Mouse (Mus musculus): ENCODE results near the gene Cxcl3. TPM values are rescaled to one million over a fixed set of nuclear protein-coding genes. Genes with fewer than 3 reads are reported as not detected.

The Cxcl3 gene
- polyA plus RNA-seq, 1 experiment from 2014 or later, result 0.25 TPM

DNA sequence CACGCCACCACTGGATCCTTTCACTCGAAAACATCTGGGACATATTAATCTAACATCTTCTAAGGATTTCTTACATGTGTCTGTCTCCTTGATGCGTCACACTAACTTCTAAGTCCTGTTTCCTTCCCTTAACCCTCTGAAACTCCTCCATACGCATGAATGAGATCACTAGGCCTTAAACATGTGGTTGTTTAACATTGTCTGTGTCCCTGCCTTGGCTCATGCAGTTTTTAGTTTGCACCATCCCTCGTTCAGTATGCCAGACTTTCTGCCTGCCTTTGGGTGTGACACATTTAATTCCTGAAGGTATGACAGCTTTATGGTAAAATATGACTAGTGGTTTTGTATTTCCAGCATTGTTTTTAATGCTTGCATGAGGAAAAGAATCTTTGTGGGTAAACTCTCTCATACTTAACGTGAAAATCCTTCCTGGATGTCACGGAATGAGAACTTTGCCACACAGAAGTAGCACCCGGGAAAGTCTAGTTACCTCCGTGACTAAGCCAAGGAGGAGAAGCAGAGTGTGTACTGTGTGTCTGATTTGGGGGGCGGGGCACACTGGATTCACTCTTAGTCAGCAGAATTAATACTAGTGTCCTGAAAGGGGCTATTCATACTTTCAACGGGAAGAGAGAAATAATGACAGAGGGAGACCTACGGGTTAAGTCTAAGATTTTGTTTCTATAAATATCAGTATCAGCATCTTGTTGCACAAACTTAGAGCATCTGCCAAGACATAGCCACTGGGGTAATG is 21.8 kb upstream of the Cxcl3 start:
- Histone ChIP-seq H3K27ac (ENCODE audit: low read depth, low read length) (no peak overlapping the region), H3K9ac (ENCODE audit: low read depth, low read length) (no peak overlapping the region)
- 83% methylated on average over 12 of the region's 12 CpGs for WGBS

DNA sequence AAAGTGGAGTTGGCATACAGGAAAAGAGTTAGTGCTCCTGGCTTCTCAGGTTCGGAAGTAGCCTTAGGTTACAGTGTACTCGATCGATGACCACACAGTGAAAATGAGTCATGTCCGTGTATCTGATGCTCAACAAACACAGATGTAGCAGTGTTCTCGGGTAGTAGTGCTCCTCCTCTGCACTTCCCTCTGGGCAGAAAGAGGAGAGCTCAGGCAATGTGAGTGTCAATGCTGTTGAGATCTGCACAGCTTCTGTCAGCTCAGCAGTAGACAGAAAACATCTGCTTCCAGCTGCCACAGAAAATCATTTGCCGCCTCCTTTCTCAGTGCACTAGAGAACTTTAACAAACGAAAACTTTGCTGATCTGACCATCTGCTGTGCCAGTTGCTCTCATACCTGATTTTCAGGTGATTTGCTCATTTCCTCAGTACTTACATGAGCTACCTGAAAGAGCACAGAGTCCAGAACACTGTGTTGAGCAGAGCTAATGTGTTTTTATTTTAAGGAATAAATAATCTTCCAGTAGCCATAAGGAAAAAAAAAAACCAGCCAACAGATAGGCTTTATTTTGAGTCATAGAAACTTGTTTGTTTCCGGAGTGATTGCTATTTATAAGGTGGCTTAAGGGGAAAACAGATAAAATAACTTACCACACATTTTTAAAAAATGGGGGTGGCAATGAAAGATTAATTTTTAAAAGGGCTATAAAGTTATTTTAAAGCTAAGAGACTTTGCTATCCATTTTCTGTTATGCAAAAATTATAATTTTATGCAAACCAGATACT is 19.9 kb upstream of the Cxcl3 start:
- Histone ChIP-seq H3K9ac (ENCODE audit: low read depth, low read length) (no peak overlapping the region), H3K4me2 (no peak overlapping the region), H3K36me3 (ENCODE audit: control insufficient read depth, insufficient read depth, low read length) (no peaks in the 10 kb centered on the region), H3K27ac (ENCODE audit: low read depth, low read length) (no peak overlapping the region), H3K4me3 (ENCODE audit: low read depth, low read length) (no peak overlapping the region), H3K27me3 (replicated peaks; ENCODE audit: control insufficient read depth, insufficient read depth, low read length) (peaks cover 2% of the 10 kb centered on the region; the same call in 1 of the 2 replicates), H3K9me3 (ENCODE audit: control insufficient read depth, low read length) (no peaks in the 10 kb centered on the region), H3K4me1 (replicated peaks; ENCODE audit: control insufficient read depth, insufficient read depth, low read length) (no peaks in the 10 kb centered on the region)
- 57% methylated on average over 8 of the region's 8 CpGs for WGBS
- no peak for ATAC-seq (replicated peaks; ENCODE audit: low FRiP score)
- no peak for DNase-seq (ENCODE audit: low spot score)

More for the DNA sequence above, 21.8 kb upstream of the Cxcl3 start:
- Histone ChIP-seq H3K4me1 (replicated peaks; ENCODE audit: control insufficient read depth, insufficient read depth, low read length) (0 out of 2 replicates have a peak, but pooled peaks cover 2% of the 10 kb centered on the region), H3K4me2 (no peak overlapping the region), H3K9me3 (ENCODE audit: control insufficient read depth, low read length) (no peaks in the 10 kb centered on the region), H3K36me3 (ENCODE audit: control insufficient read depth, insufficient read depth, low read length) (no peaks in the 10 kb centered on the region), H3K4me3 (ENCODE audit: low read depth, low read length) (no peak overlapping the region), H3K27me3 (replicated peaks; ENCODE audit: control insufficient read depth, insufficient read depth, low read length) (peaks cover 12% of the 10 kb centered on the region)
- DNase-seq (ENCODE audit: low spot score) (no peak), ATAC-seq (replicated peaks; ENCODE audit: low FRiP score) (no peak)

DNA sequence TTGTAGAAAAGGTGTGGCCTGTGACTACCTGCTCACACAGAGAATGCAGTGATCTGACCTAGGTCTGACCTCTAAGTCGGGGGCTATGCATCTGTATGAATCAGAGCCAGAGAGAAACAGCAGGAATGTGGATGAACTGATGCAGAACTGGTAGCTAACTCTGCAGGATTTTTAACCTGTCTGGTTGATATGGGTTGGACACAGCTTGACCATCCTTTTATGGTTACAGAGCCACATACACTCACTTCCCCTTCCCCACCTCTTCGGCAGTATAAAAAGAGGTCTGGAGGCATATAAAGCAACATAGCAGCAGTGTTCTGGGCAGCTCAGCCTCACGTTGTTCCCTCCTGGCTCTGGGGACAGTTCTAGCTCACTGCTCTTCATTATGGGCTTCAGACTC is 17.7 kb upstream of the Cxcl3 start, which contains the start of gene Ppbp:
TSS of gene Ppbp (plus strand) at position 301 of the 400 bp plus-strand sequence.
- H3K4me1 ChIP-seq (replicated peaks; ENCODE audit: control insufficient read depth, insufficient read depth, low read length), result no peaks in the 10 kb centered on the region
- no peak within 1 kb of the TSS for H3K27ac ChIP-seq (ENCODE audit: low read depth, low read length)
- no peak for DNase-seq (ENCODE audit: low spot score)
- H3K36me3 ChIP-seq (ENCODE audit: control insufficient read depth, insufficient read depth, low read length), result no peaks in the 10 kb centered on the region
- no peak within 1 kb of the TSS for H3K4me2 ChIP-seq
- no peak within 1 kb of the TSS for H3K9ac ChIP-seq (ENCODE audit: low read depth, low read length)
- no peak for ATAC-seq (replicated peaks; ENCODE audit: low FRiP score)
- 0 out of 2 replicates have a peak, but pooled peaks cover 2% of the 10 kb centered on the region for H3K27me3 ChIP-seq (replicated peaks; ENCODE audit: control insufficient read depth, insufficient read depth, low read length)
- WGBS, result 43% methylated on average over 3 of the region's 3 CpGs
- no peak within 1 kb of the TSS for H3K4me3 ChIP-seq (ENCODE audit: low read depth, low read length)
- no peaks in the 10 kb centered on the region for H3K9me3 ChIP-seq (ENCODE audit: control insufficient read depth, low read length)

DNA sequence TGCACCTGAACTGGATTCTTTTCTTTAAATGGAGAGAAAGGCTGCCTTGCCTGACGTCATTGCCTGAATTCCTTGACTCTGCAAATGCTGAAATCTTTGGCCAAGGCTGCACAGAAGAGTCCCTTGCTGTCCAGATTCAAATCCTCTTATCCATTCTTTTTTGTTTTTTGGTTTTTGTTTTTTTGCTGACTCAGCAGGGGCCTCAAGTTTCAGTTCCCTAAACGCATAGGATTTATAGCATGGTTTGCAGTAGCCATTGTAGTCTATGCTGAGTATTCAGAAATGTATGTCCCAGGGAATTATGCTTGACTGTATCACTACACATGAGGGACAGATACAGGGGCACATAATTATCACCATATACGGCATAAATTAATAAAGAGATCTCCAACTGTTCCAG is 14.5 kb upstream of the Cxcl3 start:
- Histone ChIP-seq H3K27ac (ENCODE audit: low read depth, low read length) (no peak overlapping the region; the same call in 1 of the 2 replicates), H3K9me3 (ENCODE audit: control insufficient read depth, low read length) (no peaks in the 10 kb centered on the region), H3K4me2 (no peak overlapping the region; the same call in 1 of the 2 replicates), H3K9ac (ENCODE audit: low read depth, low read length) (no peak overlapping the region), H3K4me1 (replicated peaks; ENCODE audit: control insufficient read depth, insufficient read depth, low read length) (peaks cover 8% of the 10 kb centered on the region), H3K4me3 (ENCODE audit: low read depth, low read length) (no peak overlapping the region), H3K36me3 (ENCODE audit: control insufficient read depth, insufficient read depth, low read length) (no peaks in the 10 kb centered on the region), H3K27me3 (replicated peaks; ENCODE audit: control insufficient read depth, insufficient read depth, low read length) (0 out of 2 replicates have a peak, but pooled peaks cover 2% of the 10 kb centered on the region)
- ATAC-seq (replicated peaks; ENCODE audit: low FRiP score), result no peak
- WGBS, result 59% methylated on average over 3 of the region's 3 CpGs
- no peak for DNase-seq (ENCODE audit: low spot score)

DNA sequence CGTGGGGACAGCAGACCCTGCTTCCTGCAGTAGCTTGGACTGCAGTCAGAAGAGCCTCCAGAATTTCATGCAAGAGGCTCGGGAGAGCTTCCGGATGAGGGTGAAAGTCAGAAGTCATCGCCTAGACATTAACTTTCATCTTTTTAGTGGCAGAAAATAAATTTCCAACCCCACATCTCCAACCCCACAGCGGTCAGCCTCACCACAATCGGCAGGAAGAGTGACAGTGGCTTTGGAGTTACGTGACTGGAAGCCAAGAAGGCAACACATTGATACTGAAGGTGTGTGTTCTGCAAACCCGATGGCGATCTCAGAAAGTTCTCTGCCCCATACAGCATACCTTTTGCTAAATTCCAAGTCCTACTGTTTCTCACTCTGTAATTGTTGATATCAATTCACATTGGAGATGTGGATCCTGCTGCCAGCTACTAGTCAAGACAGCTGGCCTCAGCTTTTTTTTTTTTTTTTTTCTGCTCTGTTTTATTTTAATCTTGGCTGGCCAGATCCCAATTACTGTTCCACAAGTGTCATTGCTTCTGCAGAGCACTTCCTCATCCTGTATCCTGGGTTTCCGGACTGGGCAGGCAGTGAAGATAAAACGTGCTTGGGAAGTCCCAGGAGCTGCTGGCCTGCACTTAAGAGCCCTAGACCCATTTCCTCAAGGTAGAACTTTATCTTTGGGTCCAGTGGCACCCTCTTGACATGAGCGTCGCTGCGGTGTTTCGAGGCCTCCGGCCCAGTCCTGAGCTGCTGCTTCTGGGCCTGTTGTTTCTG is 13.8 kb upstream of the Cxcl3 start, which contains the start of gene Pf4:
TSS of gene Pf4 (plus strand) at position 556 of the 774 bp plus-strand sequence.
- Histone ChIP-seq H3K4me1 (replicated peaks; ENCODE audit: control insufficient read depth, insufficient read depth, low read length) (peaks cover 8% of the 10 kb centered on the region), H3K4me3 (ENCODE audit: low read depth, low read length) (peak within 1 kb of the TSS; percentile 8; the same call in 1 of the 2 replicates), H3K4me2 (no peak within 1 kb of the TSS; the same call in 1 of the 2 replicates), H3K36me3 (ENCODE audit: control insufficient read depth, insufficient read depth, low read length) (no peaks in the 10 kb centered on the region), H3K9me3 (ENCODE audit: control insufficient read depth, low read length) (no peaks in the 10 kb centered on the region), H3K9ac (ENCODE audit: low read depth, low read length) (0 out of 2 replicates have a peak within 1 kb of the TSS, but pooled peaks have one; percentile 22), H3K27me3 (replicated peaks; ENCODE audit: control insufficient read depth, insufficient read depth, low read length) (0 out of 2 replicates have a peak, but pooled peaks cover 2% of the 10 kb centered on the region), H3K27ac (ENCODE audit: low read depth, low read length) (peak within 1 kb of the TSS; percentile 45)
- WGBS, result 39% methylated on average over 16 of the region's 16 CpGs
- ATAC-seq (replicated peaks; ENCODE audit: low FRiP score), result peak; percentile 58
- no peak for DNase-seq (ENCODE audit: low spot score)

DNA sequence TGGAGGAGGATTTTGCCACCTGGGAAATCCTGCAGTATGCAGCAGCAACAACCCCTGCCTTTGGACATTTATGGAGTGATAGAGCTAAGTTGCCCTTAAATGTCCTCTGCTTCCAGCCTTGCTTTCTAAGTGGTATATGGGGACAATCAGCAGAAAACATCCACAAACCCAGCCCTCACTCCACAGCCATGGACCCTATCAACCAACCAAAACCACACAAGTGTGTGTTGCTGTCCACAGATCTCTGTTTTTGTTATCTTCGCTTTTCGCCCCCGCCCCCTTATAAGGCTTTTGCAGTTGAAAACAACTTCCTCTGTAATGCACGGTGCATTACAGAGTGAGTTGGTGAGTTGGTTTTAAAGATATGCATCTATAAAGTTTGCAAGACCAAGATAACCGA is 10.3 kb upstream of the Cxcl3 start:
- ATAC-seq (replicated peaks; ENCODE audit: low FRiP score) (peak; percentile 85), DNase-seq (ENCODE audit: low spot score) (no peak)
- no peak overlapping the region for H3K4me3 ChIP-seq (ENCODE audit: low read depth, low read length)
- H3K27me3 ChIP-seq (replicated peaks; ENCODE audit: control insufficient read depth, insufficient read depth, low read length), result no peaks in the 10 kb centered on the region
- H3K4me2 ChIP-seq, result no peak overlapping the region
- no peak overlapping the region for H3K9ac ChIP-seq (ENCODE audit: low read depth, low read length)
- no peak overlapping the region for H3K27ac ChIP-seq (ENCODE audit: low read depth, low read length)
- peaks cover 8% of the 10 kb centered on the region for H3K4me1 ChIP-seq (replicated peaks; ENCODE audit: control insufficient read depth, insufficient read depth, low read length)
- H3K36me3 ChIP-seq (ENCODE audit: control insufficient read depth, insufficient read depth, low read length), result no peaks in the 10 kb centered on the region
- 54% methylated on average over 5 of the region's 5 CpGs for WGBS
- H3K9me3 ChIP-seq (ENCODE audit: control insufficient read depth, low read length), result no peaks in the 10 kb centered on the region

DNA sequence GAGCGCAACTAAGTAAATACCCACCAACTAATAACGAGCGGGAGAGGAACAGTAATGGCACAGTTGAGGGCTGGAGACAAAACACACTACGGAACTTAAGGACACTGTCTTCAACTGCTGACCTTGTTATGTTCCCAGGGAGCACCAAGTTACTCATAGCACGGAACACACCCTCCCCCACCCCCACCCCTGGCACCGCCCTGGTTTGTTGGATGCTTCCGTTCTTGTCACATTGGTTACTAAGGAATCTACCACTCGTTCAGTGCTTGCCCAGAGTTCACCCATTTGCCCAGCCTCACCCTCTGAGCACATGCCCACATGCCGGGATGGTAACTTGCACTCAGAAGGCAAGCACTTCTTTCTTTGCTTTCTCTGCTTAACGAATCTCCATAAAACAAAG is 8.3 kb upstream of the Cxcl3 start:
- WGBS, result 79% methylated on average over 10 of the region's 10 CpGs
- no peak for ATAC-seq (replicated peaks; ENCODE audit: low FRiP score)
- Histone ChIP-seq H3K4me2 (no peak overlapping the region), H3K4me3 (ENCODE audit: low read depth, low read length) (no peak overlapping the region), H3K27ac (ENCODE audit: low read depth, low read length) (no peak overlapping the region), H3K4me1 (replicated peaks; ENCODE audit: control insufficient read depth, insufficient read depth, low read length) (peaks cover 8% of the 10 kb centered on the region), H3K9ac (ENCODE audit: low read depth, low read length) (no peak overlapping the region), H3K36me3 (ENCODE audit: control insufficient read depth, insufficient read depth, low read length) (no peaks in the 10 kb centered on the region), H3K9me3 (ENCODE audit: control insufficient read depth, low read length) (no peaks in the 10 kb centered on the region), H3K27me3 (replicated peaks; ENCODE audit: control insufficient read depth, insufficient read depth, low read length) (no peaks in the 10 kb centered on the region)
- no peak for DNase-seq (ENCODE audit: low spot score)

DNA sequence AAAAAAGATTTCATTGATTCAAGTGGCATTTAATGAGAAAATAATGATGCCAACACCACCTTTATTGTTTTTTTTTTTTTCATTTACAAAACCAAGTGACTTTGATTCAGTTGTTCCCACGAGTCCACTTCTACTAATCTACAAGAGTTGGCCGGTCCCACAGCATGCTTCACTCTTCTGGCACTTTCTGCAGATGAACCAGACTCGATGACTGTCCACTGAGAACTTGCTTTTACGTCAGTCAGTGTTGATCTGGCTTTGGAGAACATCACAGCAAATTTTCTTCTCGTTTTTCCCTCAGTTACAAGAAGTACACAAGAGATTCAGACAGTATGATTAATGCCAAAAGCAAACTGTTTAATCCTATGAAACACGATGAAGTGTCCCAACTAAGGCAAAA is 7.0 kb upstream of the Cxcl3 start:
- Histone ChIP-seq H3K36me3 (ENCODE audit: control insufficient read depth, insufficient read depth, low read length) (no peaks in the 10 kb centered on the region), H3K4me3 (ENCODE audit: low read depth, low read length) (no peak overlapping the region), H3K27ac (ENCODE audit: low read depth, low read length) (no peak overlapping the region), H3K9ac (ENCODE audit: low read depth, low read length) (no peak overlapping the region), H3K27me3 (replicated peaks; ENCODE audit: control insufficient read depth, insufficient read depth, low read length) (no peaks in the 10 kb centered on the region), H3K4me1 (replicated peaks; ENCODE audit: control insufficient read depth, insufficient read depth, low read length) (peaks cover 8% of the 10 kb centered on the region), H3K9me3 (ENCODE audit: control insufficient read depth, low read length) (no peaks in the 10 kb centered on the region), H3K4me2 (no peak overlapping the region)
- ATAC-seq (replicated peaks; ENCODE audit: low FRiP score) (no peak), DNase-seq (ENCODE audit: low spot score) (no peak)
- 79% methylated on average over 6 of the region's 6 CpGs for WGBS
